Mouse (Mus musculus) kidney, adult 11 months (tissue): Measurements from ENCODE around the gene Vac14.
A peak's percentile ranks its signal among the peaks of the same experiment; 100 is the strongest.

Source experiments
- DNase-seq: peaks from one replicate; pipeline ENCODE4 v3.0.0; 2022

Vac14 gene

DNA sequence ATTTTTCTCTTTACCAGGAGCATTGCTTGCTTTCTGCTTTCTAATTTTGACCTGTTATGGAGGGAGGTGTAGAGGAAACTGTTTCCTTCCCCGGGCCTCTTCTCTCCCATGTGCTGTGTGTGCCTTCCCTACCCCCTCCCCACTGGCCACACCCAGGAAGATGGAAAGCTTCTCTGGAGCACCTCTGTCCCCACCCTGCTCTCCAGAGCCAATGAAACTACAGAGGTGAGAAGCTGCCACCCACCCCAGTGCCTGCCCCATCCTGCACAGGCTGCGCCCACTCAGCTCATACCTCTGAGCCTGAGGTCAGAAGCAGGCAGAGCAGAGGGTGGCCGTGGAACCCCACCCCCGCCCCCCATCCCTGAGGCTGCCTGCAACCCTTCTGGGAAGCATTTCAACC is 136.3 kb downstream of the Vac14 start:
- DNase-seq: no peak

DNA sequence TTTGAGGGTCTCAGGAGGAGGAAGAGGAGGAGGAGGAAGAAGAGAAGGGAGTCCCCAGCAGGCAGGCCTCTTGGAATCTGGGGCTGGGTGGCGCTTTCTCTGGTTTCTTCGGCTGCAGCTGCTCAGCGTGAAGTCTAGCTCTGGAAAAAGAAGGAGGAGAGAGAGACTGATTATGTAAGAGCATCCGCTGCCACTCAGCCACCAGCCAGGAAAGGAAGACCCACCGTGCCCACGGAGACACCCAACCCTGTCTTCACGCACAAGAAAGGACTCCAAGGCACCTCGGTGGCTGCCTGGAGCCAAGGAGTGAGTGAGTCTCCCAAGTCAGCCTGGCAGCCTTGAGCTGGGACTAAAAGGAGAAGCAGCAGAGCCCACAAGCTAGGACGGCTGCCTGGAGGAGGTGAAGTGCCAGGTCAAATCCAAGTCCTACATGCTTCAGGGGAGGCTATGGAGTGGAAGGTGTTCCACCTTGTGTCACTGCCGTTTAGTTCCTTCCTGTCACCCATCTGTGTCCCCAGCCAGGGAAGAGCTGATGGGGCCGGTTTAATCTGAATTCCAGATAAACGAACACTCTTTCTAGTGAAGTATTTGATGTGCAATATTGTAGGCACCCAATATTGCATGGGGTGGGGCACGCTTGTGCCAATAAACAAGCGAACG is 137.3 kb downstream of the Vac14 start:
- no peak for DNase-seq

DNA sequence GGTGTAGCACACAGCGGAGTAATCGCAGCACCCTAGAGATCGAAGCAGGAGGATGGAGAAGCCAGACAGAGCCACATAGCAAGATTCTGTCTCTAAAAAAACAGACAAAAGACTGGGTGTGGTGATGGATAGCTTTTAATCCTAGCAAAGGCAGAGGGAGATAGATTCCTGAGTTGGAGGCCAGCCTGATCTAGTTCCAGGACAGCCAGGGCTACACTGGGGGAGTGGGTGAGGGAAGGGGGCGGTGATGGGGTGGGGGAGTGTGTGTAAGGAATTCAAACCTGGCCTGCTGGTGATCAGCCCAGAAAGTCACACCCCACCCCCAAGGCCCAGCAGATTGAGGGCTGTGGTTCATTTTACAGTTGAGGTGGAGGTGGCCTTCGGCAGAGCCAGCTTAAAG is 137.8 kb downstream of the Vac14 start:
- no peak for DNase-seq

DNA sequence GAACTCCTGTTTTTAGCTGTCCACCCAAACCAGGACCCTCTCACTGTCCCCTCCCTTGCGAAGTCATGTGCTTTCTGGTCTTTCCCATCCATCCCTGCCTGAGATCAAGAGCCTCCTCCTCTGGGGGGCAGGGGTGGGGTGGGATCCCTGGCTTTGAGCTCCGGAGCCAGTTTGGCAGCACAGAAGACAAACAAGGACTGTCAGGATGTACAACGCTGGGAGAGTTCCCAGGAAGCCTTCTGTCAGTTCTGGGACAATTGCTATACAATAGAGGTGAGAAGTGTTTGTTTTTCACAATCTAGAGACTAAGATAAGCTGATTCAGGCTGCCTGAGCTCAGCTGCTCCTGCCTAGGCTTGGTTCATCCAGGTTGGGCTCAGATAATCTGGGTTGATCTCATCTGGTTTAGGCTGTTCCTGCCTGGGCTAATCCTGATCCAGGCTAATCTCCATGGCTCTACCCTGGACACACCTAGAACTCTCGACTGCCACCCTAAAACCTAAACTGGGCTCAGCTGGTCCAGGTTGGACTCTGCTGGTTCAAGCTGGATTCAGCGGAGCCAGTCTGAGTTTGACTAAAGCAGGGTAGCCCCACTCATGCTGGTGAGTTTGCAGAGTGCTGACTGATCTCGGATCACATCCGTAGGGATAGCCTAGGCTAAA is 142.0 kb downstream of the Vac14 start:
- no peak for DNase-seq

DNA sequence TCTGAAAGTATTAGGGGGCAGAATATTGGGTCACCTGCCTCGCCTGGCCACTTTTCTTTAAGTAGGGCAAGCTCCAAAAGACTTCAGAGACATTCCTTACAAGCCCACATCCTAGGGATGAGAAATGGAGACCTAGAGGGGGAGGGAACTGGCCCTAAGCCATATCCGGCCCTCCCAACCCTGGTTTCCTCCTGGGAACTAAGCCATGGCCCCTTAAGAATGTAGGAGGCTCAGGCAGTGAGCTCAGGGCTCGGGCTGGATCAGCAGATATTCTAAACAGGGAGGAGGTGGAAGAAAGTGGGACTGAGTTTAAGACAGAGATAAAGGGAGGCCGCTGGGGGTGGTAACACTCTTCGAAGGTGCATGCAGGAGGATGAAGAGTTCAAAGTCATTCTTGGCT is 142.8 kb downstream of the Vac14 start:
- DNase-seq: peak; percentile 78

DNA sequence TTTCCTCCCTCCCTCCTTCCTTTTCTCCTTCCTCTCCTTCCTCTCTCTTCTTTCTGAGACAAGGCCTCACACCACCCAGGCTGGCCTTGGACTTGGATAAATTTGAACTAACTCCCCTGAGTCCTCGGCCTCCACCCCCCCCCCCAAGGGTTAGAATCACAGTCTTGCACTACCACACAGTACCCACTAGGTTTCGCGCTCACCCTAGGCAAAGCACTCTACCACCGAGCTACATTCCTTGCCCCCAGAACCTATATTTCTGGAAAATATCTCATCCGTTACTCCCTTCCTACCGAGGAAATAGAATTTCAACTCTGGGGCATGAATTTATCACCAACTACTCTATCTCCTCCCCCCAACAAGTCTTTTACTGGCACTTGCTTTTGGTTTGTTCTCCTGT is 143.6 kb downstream of the Vac14 start:
- DNase-seq: no peak

DNA sequence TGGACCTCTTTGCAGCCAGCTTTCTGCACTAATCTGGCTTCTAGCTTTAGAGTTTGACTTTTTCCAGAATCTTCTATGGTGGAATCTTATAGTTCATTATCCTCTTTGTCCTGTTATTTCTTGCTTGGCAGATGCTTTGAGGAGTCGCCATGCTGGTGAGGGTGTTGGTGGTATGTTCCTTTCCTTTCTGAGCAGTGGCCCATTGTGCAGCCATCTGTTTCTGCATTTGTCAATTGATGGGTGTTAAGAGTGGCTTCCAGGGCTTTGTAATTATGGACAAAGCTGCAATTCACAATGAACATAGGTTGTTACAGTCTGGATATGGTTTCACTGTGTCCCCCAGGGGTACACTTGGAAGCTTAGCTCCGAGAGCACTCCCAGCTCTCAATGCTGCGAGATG is 146.3 kb downstream of the Vac14 start:
- no peak for DNase-seq

DNA sequence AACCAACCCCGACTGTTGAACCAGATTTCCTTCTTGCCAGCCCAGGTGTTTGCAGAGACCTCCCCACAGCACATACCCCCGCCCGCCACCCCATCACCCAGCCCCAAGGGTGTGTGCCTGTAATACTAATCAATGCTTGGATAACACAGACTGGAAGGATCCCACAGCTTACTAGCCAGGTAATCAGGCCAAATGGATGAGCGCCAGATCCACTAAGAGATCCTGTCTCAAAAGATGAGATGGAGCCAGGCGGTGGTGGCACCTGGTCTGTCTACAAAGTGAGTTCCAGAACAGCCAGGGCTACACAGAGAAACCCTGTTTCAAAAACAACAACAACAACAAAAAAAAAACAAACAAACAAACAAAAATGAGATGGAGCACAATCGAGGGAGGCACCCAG is 148.9 kb downstream of the Vac14 start:
- no peak for DNase-seq
